Mouse (Mus musculus): ENCODE measurements at regions not wholly inside any gene's neighbourhood (a gene's known extent, or its start where the extent isn't known, plus 50 kb on each side); places are given as distances from the start of the nearest gene placed in this dataset.

DNA sequence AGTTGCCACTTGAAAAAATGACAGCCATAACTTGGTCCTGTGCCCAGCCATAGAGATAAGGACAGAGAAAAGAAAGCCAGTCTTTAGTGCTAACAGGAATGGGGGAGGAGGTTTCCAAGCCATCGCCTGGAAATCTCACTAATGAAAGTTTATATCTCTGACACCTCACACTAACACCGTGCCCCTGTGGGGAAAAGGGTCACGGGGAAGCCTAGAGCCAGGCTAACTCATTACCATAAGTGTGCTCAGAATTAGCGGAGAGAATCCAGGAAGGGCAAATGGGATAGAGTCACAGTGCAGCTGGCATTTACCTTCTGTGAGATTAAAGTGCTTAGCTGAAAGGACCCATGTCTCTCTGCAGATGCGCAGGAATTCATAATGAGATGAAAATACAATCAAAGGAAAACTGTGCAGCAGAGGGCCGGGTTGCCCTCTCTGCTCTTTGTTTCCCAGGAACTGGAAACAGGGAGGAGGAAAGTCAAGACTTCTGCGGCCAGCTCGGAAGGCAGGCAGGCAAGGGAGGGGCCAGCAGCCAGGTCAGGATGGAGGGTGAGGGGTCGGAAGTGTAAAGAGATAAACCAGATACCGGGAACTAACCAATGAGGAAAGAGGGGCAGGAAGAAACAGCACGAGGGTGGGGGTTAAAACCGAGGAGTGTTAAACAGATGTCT is 945.7 kb upstream of the Car8 start:
- Histone ChIP-seq H3K27ac (replicated peaks) (no peak overlapping the region), H3K36me3 (ENCODE audit: control insufficient read depth, insufficient read depth, low read length) (no peaks in the 10 kb centered on the region), H3K4me3 (ENCODE audit: low read depth, low read length) (no peak overlapping the region), H3K9me3 (ENCODE audit: control insufficient read depth, low read length) (no peaks in the 10 kb centered on the region), H3K4me2 (replicated peaks; ENCODE audit: low read depth) (peak overlapping the region; percentile 47), H3K4me1 (replicated peaks; ENCODE audit: control insufficient read depth, insufficient read depth) (0 out of 2 replicates have a peak, but pooled peaks cover 4% of the 10 kb centered on the region), H3K9ac (ENCODE audit: low read length) (no peak overlapping the region), H3K27me3 (ENCODE audit: control insufficient read depth, insufficient read depth, low read length) (no peaks in the 10 kb centered on the region)
- TF ChIP-seq EP300 (optimal IDR thresholded peaks at IDR 0.05), result no peak
- 3% methylated on average over 12 of the region's 12 CpGs for WGBS
- DNase-seq (ENCODE audit: low spot score) (no peak), ATAC-seq (ENCODE audit: low FRiP score, low TSS enrichment) (peak; percentile 53; the same call in 1 of the 2 replicates)

DNA sequence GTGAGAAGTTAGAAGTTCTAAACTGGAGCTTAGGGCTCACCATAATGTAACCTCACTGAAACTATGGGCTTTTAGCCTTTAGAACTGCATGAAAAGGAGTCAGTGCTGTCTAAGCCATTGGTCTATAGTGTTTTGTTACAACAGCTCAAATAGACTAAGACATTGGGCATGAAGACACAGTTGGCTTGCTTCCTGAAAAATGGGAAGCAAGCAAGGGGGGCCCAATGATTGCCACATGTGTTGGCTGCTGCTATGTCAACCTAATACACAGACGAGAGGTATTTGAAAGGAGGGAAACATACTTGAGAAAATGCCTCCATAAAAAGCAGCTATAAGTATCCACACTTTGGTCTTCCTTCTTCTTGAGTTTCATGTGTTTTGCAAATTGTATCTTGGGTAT is 935.5 kb upstream of the Car8 start:
- Histone ChIP-seq H3K4me1 (replicated peaks; ENCODE audit: control insufficient read depth, insufficient read depth) (no peaks in the 10 kb centered on the region), H3K9me3 (ENCODE audit: control insufficient read depth, low read length) (no peaks in the 10 kb centered on the region), H3K4me2 (replicated peaks; ENCODE audit: low read depth) (no peak overlapping the region), H3K27ac (replicated peaks) (no peak overlapping the region), H3K4me3 (ENCODE audit: low read depth, low read length) (no peak overlapping the region), H3K27me3 (ENCODE audit: control insufficient read depth, insufficient read depth, low read length) (no peaks in the 10 kb centered on the region), H3K36me3 (ENCODE audit: control insufficient read depth, insufficient read depth, low read length) (no peaks in the 10 kb centered on the region), H3K9ac (ENCODE audit: low read length) (no peak overlapping the region)
- 64% methylated on average over 1 of the region's 1 CpGs for WGBS
- ATAC-seq (ENCODE audit: low FRiP score, low TSS enrichment) (no peak), DNase-seq (ENCODE audit: low spot score) (no peak)
- TF ChIP-seq EP300 (optimal IDR thresholded peaks at IDR 0.05) (no peak), CTCF (IDR thresholded peaks at IDR 0.05; ENCODE audit: low read depth) (no peak)

DNA sequence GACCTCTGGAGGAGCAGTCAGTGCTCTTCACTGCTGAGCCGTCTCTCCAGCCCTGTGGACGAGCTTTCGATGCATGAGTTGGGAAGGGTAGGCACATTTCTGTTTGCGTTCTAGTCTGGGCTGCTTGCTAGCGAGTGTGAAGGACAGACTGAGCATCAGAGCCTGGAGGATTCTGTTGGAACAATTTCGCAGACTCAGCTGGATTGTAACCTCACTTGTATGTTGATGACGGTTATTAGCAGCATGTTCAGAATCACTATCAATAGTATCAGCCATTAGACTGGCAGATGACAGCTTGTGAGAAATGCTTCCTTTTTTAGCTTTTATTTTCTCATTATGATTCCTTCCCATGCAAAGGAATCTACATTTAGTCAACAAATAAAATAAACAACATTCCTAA is 923.5 kb upstream of the Car8 start:
- WGBS, result 72% methylated on average over 7 of the region's 7 CpGs
- Histone ChIP-seq H3K9ac (ENCODE audit: low read length) (no peak overlapping the region), H3K36me3 (ENCODE audit: control insufficient read depth, insufficient read depth, low read length) (no peaks in the 10 kb centered on the region), H3K4me3 (ENCODE audit: low read depth, low read length) (no peak overlapping the region), H3K27ac (replicated peaks) (no peak overlapping the region), H3K9me3 (ENCODE audit: control insufficient read depth, low read length) (no peaks in the 10 kb centered on the region), H3K4me2 (replicated peaks; ENCODE audit: low read depth) (no peak overlapping the region), H3K4me1 (replicated peaks; ENCODE audit: control insufficient read depth, insufficient read depth) (no peaks in the 10 kb centered on the region), H3K27me3 (ENCODE audit: control insufficient read depth, insufficient read depth, low read length) (no peaks in the 10 kb centered on the region)
- no peak for ATAC-seq (ENCODE audit: low FRiP score, low TSS enrichment)
- TF ChIP-seq CTCF (IDR thresholded peaks at IDR 0.05; ENCODE audit: low read depth) (no peak), EP300 (optimal IDR thresholded peaks at IDR 0.05) (no peak)
- DNase-seq (ENCODE audit: low spot score), result no peak

DNA sequence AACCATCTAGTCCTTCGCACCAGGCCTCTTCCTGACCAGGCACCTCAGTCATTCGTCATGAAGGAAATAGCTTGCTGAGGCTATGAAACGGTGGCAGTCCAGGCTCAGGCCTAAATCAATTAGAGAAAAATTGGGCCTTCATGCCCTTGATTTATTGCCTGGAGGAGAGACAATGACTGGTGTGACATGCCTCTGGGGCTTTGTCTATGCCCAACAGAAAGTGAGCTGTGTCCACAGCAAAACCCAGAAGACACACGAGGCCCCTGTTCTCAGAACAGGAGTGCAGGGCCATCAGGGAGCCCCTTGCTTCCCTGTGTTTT is 922.9 kb upstream of the Car8 start:
- DNase-seq (ENCODE audit: low spot score) (no peak), ATAC-seq (ENCODE audit: low FRiP score, low TSS enrichment) (no peak)
- H3K9me3 ChIP-seq (ENCODE audit: control insufficient read depth, low read length), result no peaks in the 10 kb centered on the region
- H3K4me1 ChIP-seq (replicated peaks; ENCODE audit: control insufficient read depth, insufficient read depth), result no peaks in the 10 kb centered on the region
- no peak overlapping the region for H3K9ac ChIP-seq (ENCODE audit: low read length)
- H3K27me3 ChIP-seq (ENCODE audit: control insufficient read depth, insufficient read depth, low read length), result no peaks in the 10 kb centered on the region
- TF ChIP-seq EP300 (optimal IDR thresholded peaks at IDR 0.05) (no peak), CTCF (IDR thresholded peaks at IDR 0.05; ENCODE audit: low read depth) (no peak)
- no peak overlapping the region for H3K4me2 ChIP-seq (replicated peaks; ENCODE audit: low read depth)
- no peak overlapping the region for H3K4me3 ChIP-seq (ENCODE audit: low read depth, low read length)
- 62% methylated on average over 4 of the region's 4 CpGs for WGBS
- H3K36me3 ChIP-seq (ENCODE audit: control insufficient read depth, insufficient read depth, low read length), result no peaks in the 10 kb centered on the region
- H3K27ac ChIP-seq (replicated peaks), result no peak overlapping the region

DNA sequence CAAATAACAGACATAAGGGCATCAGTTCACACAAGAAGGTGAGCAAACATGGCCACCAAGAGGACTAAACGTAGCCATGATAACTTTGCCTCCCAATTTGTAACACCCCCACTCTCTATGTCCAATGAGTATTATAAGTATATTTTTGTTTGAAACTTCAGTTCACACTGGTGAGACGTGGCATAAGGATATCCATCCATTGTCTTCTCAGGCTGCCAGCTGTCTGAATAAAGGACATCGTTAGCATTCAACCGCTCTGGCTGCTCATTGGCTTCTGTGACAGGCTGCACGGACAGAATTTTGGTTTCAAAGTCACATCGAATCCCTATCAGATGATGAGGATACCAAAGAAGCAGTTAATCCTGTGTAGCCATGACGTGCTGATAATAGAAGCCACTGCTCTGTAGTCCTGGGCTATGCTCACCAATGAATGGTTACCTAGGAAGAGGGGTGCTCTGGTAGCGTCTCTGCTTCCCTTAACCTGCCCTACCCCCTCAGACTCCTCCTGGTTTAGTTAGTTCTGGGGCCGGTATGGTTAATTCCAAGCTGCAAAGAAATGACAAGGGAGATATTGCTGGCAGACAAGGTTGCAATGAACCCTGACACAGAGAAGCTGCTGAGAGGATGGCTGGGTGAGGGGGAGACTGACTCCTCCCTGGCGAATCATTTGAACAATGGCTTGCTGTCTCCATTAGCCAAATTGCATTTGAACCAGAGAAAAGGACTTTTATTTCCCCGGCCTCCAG is 922.4 kb upstream of the Car8 start:
- no peaks in the 10 kb centered on the region for H3K27me3 ChIP-seq (ENCODE audit: control insufficient read depth, insufficient read depth, low read length)
- DNase-seq (ENCODE audit: low spot score), result no peak
- 80% methylated on average over 11 of the region's 11 CpGs for WGBS
- no peak overlapping the region for H3K9ac ChIP-seq (ENCODE audit: low read length)
- TF ChIP-seq CTCF (IDR thresholded peaks at IDR 0.05; ENCODE audit: low read depth) (no peak), EP300 (optimal IDR thresholded peaks at IDR 0.05) (no peak)
- no peak for ATAC-seq (ENCODE audit: low FRiP score, low TSS enrichment)
- no peaks in the 10 kb centered on the region for H3K36me3 ChIP-seq (ENCODE audit: control insufficient read depth, insufficient read depth, low read length)
- H3K4me3 ChIP-seq (ENCODE audit: low read depth, low read length), result no peak overlapping the region
- H3K4me1 ChIP-seq (replicated peaks; ENCODE audit: control insufficient read depth, insufficient read depth), result no peaks in the 10 kb centered on the region
- no peak overlapping the region for H3K27ac ChIP-seq (replicated peaks)
- H3K4me2 ChIP-seq (replicated peaks; ENCODE audit: low read depth), result no peak overlapping the region
- no peaks in the 10 kb centered on the region for H3K9me3 ChIP-seq (ENCODE audit: control insufficient read depth, low read length)

DNA sequence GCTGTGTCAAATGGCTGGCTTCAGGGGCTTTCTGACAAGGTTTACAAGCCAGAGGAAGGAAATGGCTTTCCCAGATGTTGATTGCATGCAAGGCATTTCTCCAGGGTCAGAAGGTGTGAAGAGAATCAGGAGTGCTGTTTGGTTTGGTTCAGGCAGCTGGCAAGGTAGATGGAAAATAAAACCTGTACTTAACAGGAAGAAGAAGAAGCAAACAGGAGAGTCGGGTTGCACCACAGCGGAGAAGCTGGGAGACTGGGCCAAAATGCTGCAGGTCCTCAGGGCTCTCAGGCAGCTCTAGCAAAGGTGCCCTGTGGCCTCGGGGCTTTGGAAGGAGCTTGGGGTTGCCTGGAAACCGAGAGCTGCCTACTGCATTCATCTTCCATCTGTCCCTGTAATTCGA is 908.9 kb upstream of the Car8 start:
- Histone ChIP-seq H3K9ac (ENCODE audit: low read length) (no peak overlapping the region), H3K27me3 (ENCODE audit: control insufficient read depth, insufficient read depth, low read length) (no peaks in the 10 kb centered on the region), H3K4me3 (ENCODE audit: low read depth, low read length) (no peak overlapping the region), H3K36me3 (ENCODE audit: control insufficient read depth, insufficient read depth, low read length) (no peaks in the 10 kb centered on the region), H3K9me3 (ENCODE audit: control insufficient read depth, low read length) (no peaks in the 10 kb centered on the region), H3K4me1 (replicated peaks; ENCODE audit: control insufficient read depth, insufficient read depth) (no peaks in the 10 kb centered on the region), H3K27ac (replicated peaks) (no peak overlapping the region), H3K4me2 (replicated peaks; ENCODE audit: low read depth) (no peak overlapping the region)
- TF ChIP-seq CTCF (IDR thresholded peaks at IDR 0.05; ENCODE audit: low read depth), result no peak
- no peak for TF ChIP-seq EP300 (optimal IDR thresholded peaks at IDR 0.05)
- ATAC-seq (ENCODE audit: low FRiP score, low TSS enrichment) (no peak), DNase-seq (ENCODE audit: low spot score) (no peak)
- WGBS, result 16% methylated on average over 5 of the region's 5 CpGs

All from stomach, postnatal 0 days (tissue).